Mouse (Mus musculus): Measurements from ENCODE around the gene Il6ra. TPM values are rescaled to one million over a fixed set of nuclear protein-coding genes. Genes with fewer than 3 reads are reported as not detected.
A peak's percentile ranks its signal among the peaks of the same experiment; 100 is the strongest.

Gene Il6ra
- polyA plus RNA-seq, 1 experiment from 2014 or later: 0.39 TPM

DNA sequence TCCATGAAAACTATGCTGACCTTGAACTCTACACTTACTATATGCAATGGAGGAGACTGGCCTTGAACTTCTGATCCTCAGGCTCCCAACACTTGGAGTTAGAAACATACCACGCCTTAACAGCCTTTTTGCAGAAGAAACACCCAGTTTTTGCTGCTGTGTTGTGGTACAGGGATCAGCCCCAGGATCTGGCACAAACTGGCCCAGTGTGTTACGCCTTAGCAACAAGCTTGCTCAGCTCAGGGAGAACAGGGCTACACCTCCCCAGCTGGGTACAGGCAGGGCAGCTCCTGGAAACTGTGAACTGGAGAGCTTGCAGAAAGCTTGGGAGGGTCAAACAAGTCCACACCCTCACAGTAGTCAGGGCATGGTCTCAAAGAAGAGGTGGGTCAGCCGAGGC, 23.5 kb upstream of the Il6ra start:
- Histone ChIP-seq H3K27me3 (ENCODE audit: low read depth, poor library complexity, severe bottlenecking) (no peaks in the 10 kb centered on the region), H3K9me3 (replicated peaks) (peaks cover 5% of the 10 kb centered on the region; the same call in 1 of the 2 replicates), H3K4me1 (no peaks in the 10 kb centered on the region), H3K27ac (replicated peaks) (no peak overlapping the region), H3K36me3 (peaks cover 60% of the 10 kb centered on the region), H3K4me3 (no peak overlapping the region)
- DNase-seq (ENCODE audit: low spot score): no peak
- 94% methylated on average over 3 of the region's 3 CpGs for WGBS

DNA sequence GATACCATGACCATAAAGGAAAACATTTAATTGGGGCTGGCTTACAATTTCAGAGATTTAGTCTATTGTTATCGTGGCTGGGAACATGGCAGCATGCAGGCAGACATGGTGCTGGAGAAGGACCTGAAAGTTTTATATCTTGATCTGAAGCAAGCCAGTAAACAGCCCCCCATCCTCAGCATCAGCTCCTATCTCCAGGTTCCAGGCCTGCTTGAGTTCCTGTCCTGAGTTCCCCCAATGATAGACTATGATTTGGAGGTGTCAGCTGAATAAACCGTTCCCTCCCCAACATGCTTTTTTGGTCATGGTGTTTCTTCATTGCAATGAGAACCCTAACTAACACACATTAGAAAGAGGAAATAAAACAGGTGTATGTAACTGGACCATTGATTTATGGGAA, 19.9 kb upstream of the Il6ra start:
- Histone ChIP-seq H3K4me3 (no peak overlapping the region), H3K27me3 (ENCODE audit: low read depth, poor library complexity, severe bottlenecking) (no peaks in the 10 kb centered on the region), H3K9me3 (replicated peaks) (peaks cover 5% of the 10 kb centered on the region; the same call in 1 of the 2 replicates), H3K36me3 (peaks cover 27% of the 10 kb centered on the region), H3K4me1 (no peaks in the 10 kb centered on the region), H3K27ac (replicated peaks) (no peak overlapping the region)
- WGBS: 93% methylated on average over 2 of the region's 2 CpGs
- no peak for DNase-seq (ENCODE audit: low spot score)

DNA sequence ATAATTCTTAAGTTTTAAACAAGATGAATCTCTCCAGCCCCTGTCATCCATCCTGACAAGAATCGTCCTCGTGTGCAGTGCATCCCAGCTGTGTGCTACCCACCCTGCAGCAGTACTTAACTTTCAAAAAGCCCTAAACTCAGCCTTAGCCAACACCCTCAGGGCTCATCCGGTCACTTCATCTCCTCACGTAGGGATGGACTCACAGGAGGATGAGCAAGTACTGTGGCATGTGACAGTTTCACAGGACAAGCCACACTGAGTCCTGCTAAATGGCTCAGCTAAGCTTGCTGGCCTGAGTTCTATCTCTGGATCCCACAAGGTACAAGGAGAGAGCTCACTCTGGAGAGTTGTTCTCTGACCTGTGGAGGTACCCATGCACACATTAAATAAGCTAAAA, 16.0 kb upstream of the Il6ra start:
- peaks cover 4% of the 10 kb centered on the region; the same call in 1 of the 2 replicates for H3K9me3 ChIP-seq (replicated peaks)
- H3K4me3 ChIP-seq: no peak overlapping the region
- H3K27me3 ChIP-seq (ENCODE audit: low read depth, poor library complexity, severe bottlenecking): no peaks in the 10 kb centered on the region
- no peaks in the 10 kb centered on the region for H3K4me1 ChIP-seq
- WGBS: 79% methylated on average over 4 of the region's 4 CpGs
- DNase-seq (ENCODE audit: low spot score): no peak
- H3K36me3 ChIP-seq: no peaks in the 10 kb centered on the region
- no peak overlapping the region for H3K27ac ChIP-seq (replicated peaks)

DNA sequence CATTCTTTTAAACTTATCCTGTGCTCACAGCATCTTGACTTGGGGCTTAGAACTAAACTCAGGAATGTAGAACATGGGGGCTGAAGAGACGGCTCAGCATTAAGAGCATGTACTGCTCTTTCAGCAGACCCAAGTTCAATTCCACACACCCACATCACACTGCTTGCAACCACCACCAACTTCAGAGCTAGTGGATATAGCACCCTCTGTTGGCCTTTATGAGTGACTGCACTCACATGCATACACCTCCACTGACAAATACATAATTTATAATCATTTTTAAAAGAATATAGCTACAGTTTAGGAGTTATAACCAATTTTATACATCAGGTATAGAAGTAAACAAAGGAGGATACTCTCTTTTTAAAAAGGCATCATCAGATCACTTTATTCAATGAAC, 13.4 kb upstream of the Il6ra start:
- Histone ChIP-seq H3K36me3 (no peaks in the 10 kb centered on the region), H3K9me3 (replicated peaks) (no peaks in the 10 kb centered on the region), H3K4me3 (no peak overlapping the region), H3K27me3 (ENCODE audit: low read depth, poor library complexity, severe bottlenecking) (no peaks in the 10 kb centered on the region), H3K4me1 (no peaks in the 10 kb centered on the region), H3K27ac (replicated peaks) (no peak overlapping the region)
- WGBS: 84% methylated on average over 1 of the region's 1 CpGs
- no peak for DNase-seq (ENCODE audit: low spot score)

DNA sequence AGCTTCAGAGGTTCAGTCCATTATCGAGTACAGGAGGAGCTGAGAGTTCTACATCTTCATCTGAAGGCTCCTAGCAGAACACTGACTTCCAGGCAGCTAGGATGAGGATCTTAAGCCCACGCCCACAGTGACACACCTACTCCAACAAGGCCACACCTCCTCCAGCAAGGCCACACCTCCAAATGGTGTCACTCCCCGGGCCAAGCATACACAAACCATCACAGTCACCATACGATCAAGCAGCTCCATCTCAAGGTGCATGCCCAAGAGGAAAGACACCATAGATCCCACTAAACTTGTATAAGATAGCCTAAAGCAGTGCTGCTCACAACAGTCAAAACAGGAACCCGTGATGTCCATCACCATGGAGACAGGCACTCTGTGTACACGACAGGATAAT, 7.7 kb upstream of the Il6ra start:
- Histone ChIP-seq H3K27ac (replicated peaks) (no peak overlapping the region), H3K27me3 (ENCODE audit: low read depth, poor library complexity, severe bottlenecking) (peaks cover 4% of the 10 kb centered on the region; the same call in 1 of the 2 replicates), H3K9me3 (replicated peaks) (no peaks in the 10 kb centered on the region), H3K4me3 (no peak overlapping the region), H3K4me1 (no peaks in the 10 kb centered on the region), H3K36me3 (no peaks in the 10 kb centered on the region)
- 77% methylated on average over 6 of the region's 6 CpGs for WGBS
- no peak for DNase-seq (ENCODE audit: low spot score)

DNA sequence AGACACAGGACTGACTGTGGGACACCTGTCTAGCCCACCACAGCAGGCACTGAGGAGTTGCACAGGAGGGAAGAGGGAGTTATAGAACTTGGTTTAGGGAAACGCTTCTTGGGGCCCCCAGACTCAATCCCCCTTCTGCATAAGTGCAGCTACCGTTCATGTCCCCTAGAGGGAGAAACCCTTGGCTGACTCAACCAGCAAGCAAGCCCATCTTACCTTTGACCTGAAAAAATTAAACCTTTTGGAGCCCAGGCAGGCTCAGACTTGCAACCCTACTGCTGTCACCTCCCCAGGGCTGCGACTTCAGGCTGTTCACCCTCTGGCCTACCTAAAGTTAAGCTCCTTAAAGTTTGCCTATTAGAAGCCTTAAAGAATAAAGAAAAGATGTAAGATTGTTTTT, 4.4 kb upstream of the Il6ra start:
- H3K36me3 ChIP-seq: no peaks in the 10 kb centered on the region
- H3K4me1 ChIP-seq: peaks cover 14% of the 10 kb centered on the region
- no peaks in the 10 kb centered on the region for H3K9me3 ChIP-seq (replicated peaks)
- H3K27me3 ChIP-seq (ENCODE audit: low read depth, poor library complexity, severe bottlenecking): peaks cover 37% of the 10 kb centered on the region
- no peak overlapping the region for H3K4me3 ChIP-seq
- DNase-seq (ENCODE audit: low spot score): no peak
- H3K27ac ChIP-seq (replicated peaks): no peak overlapping the region
- WGBS: 62% methylated on average over 3 of the region's 3 CpGs

DNA sequence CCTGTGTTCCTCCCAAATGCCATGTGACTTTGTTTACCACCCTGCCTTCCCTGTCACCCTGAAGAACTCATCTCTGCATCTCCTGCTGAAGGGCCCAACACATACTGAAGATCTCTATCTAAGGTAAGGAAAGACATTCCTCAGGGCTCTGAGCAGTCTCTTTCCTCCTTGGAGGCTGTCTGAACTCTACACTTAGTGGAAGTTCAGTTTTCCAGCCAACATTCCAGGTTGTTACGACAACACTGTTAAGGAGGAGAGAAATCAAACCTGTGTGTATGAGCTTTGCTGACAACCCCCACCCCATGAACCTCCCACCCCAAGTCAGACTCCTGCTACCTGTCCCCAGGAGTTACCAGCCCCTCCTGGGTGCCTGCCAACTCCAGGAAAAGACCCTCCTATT, 3.6 kb upstream of the Il6ra start:
- Histone ChIP-seq H3K4me3 (no peak overlapping the region), H3K27me3 (ENCODE audit: low read depth, poor library complexity, severe bottlenecking) (peaks cover 45% of the 10 kb centered on the region), H3K4me1 (peaks cover 17% of the 10 kb centered on the region), H3K9me3 (replicated peaks) (no peaks in the 10 kb centered on the region), H3K27ac (replicated peaks) (no peak overlapping the region), H3K36me3 (no peaks in the 10 kb centered on the region)
- DNase-seq (ENCODE audit: low spot score): no peak
- 92% methylated on average over 1 of the region's 1 CpGs for WGBS

DNA sequence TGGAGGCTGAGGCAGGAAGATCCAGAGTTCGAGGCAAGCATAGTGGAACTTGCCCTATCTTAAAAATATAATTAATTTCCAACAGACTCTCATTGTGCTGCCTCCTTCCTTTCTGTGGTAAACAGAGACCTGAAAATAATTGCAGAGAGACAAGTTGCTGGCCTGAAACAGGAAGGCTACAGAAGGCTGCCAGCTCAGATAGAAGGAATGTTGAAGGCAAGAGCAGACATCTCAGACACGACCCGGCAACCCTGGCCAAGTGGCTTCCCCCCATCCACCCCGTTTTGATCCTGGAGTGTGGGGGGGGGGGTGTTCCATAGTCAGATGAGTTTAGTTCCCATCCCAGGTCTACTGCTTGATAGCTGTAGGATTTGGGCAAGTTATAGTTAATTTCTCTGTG, 1.7 kb upstream of the Il6ra start:
- WGBS: 80% methylated on average over 4 of the region's 4 CpGs
- Histone ChIP-seq H3K27ac (replicated peaks) (no peak overlapping the region), H3K27me3 (ENCODE audit: low read depth, poor library complexity, severe bottlenecking) (peaks cover 57% of the 10 kb centered on the region), H3K9me3 (replicated peaks) (no peaks in the 10 kb centered on the region), H3K4me3 (no peak overlapping the region), H3K36me3 (no peaks in the 10 kb centered on the region), H3K4me1 (peaks cover 21% of the 10 kb centered on the region)
- DNase-seq (ENCODE audit: low spot score): no peak

DNA sequence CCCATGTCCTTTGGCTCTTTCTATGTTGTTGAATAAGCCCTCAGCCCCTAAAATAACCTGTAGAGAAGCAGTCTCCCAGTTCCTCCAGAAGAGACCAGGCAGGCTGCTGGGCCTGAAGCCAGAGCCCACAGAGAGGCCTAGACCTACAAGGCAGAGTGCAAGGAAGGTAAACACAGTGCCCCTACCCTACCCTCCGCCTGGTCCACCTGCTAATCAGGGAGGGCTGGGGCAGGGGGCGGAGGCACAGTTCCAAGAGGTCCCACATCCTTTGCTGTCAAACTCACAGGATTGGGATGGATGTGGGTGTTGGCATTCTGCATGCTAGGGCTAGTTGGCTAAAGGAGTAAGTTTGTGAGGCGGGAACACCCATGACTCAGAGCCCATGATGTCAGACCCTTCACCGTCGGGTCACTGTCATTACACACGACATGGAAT, 871 bp downstream of the Il6ra start:
- H3K4me1 ChIP-seq: peaks cover 23% of the 10 kb centered on the region
- no peak overlapping the region for H3K27ac ChIP-seq (replicated peaks)
- no peaks in the 10 kb centered on the region for H3K36me3 ChIP-seq
- H3K9me3 ChIP-seq (replicated peaks): no peaks in the 10 kb centered on the region
- peak overlapping the region; percentile 60 for H3K4me3 ChIP-seq
- WGBS: 35% methylated on average over 6 of the region's 6 CpGs
- peaks cover 57% of the 10 kb centered on the region for H3K27me3 ChIP-seq (ENCODE audit: low read depth, poor library complexity, severe bottlenecking)
- no peak for DNase-seq (ENCODE audit: low spot score)

DNA sequence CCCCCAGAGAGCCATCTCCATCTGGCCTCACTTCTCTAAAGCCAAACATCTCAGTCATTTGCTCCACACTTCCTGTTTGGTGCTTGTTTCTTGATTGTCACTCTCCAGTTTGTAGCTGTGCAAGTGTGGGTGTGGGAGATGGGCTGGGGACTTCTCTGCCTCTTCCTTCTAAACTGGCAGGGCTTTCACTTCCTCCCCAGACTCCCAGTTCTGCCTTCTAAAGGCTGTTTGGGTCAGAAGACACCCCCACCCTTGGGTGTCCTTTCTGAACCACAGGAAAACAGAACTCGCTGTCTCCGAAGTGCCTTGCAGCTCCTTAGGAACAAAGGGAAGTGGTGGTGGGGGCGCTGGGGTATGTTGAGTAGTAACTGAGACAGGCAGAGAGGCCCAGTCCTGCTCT, 1.8 kb downstream of the Il6ra start:
- peaks cover 23% of the 10 kb centered on the region for H3K4me1 ChIP-seq
- H3K36me3 ChIP-seq: no peaks in the 10 kb centered on the region
- no peak overlapping the region for H3K27ac ChIP-seq (replicated peaks)
- H3K9me3 ChIP-seq (replicated peaks): no peaks in the 10 kb centered on the region
- no peak for DNase-seq (ENCODE audit: low spot score)
- 79% methylated on average over 3 of the region's 3 CpGs for WGBS
- H3K27me3 ChIP-seq (ENCODE audit: low read depth, poor library complexity, severe bottlenecking): peaks cover 57% of the 10 kb centered on the region
- H3K4me3 ChIP-seq: no peak overlapping the region

DNA sequence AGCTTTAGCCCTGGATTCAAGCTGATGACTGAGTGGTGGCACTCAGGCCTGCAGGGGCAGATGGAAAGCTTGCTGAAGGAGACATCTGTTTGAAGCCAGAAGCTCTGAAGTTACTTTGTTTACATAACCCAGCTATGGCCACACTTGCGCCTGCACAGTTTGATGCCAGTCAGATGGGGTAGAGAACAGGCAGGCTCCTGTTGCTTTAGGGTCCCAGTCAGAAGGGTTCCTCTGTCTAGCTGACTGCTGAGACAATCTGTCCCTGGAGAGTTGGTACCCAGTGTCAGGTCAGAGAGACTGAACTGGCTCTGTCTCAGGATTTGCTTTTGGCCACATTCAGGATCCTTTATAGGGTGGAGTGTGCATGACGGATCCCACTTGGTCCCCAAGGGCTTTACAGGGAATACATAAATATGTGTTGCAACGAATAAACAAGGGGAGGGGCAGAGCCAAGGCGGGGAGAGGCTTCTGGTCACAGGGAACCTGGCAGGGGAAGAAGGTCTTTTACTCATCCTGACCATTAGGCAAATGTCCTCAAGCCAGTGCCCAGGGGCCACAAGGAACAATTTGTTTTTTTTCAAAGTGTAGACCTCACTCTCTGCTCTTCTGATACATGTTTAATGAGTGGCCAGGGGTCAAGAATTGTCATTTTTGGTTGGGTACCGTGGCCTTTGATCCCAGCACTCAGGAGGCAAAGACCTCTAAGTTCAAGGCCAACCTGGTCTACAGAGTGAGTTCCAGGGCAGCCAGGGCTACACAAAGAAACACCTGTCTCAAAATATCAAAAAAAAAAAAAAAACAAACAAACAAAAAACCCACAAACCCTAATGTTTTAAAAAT, 3.1 kb downstream of the Il6ra start:
- 63% methylated on average over 5 of the region's 5 CpGs for WGBS
- Histone ChIP-seq H3K9me3 (replicated peaks) (no peaks in the 10 kb centered on the region), H3K36me3 (no peaks in the 10 kb centered on the region), H3K4me1 (peaks cover 23% of the 10 kb centered on the region), H3K27me3 (ENCODE audit: low read depth, poor library complexity, severe bottlenecking) (peaks cover 45% of the 10 kb centered on the region), H3K27ac (replicated peaks) (no peak overlapping the region), H3K4me3 (no peak overlapping the region)
- no peak for DNase-seq (ENCODE audit: low spot score)

DNA sequence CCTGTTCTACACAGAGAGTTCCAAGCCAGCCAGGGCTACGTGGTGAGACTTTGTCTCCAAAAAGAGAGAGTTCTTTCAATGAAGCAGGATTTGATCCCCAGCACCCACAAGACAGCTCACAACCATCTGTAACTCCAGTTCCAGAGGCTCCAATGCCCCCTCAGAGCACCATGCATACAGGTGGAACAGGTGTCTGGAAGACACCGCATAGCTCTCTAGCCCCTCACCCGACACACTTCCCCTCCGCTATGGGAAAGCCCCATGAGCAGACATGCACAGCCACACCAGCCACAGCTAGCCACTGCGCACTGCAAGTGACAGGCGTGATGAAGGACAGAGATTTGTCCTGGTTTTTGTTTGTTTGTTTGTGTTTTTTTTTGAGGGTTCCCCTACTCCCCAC, 4.2 kb downstream of the Il6ra start:
- WGBS: 87% methylated on average over 6 of the region's 6 CpGs
- Histone ChIP-seq H3K27me3 (ENCODE audit: low read depth, poor library complexity, severe bottlenecking) (peaks cover 34% of the 10 kb centered on the region), H3K9me3 (replicated peaks) (no peaks in the 10 kb centered on the region), H3K36me3 (no peaks in the 10 kb centered on the region), H3K27ac (replicated peaks) (no peak overlapping the region), H3K4me3 (no peak overlapping the region), H3K4me1 (peaks cover 23% of the 10 kb centered on the region)
- no peak for DNase-seq (ENCODE audit: low spot score)

DNA sequence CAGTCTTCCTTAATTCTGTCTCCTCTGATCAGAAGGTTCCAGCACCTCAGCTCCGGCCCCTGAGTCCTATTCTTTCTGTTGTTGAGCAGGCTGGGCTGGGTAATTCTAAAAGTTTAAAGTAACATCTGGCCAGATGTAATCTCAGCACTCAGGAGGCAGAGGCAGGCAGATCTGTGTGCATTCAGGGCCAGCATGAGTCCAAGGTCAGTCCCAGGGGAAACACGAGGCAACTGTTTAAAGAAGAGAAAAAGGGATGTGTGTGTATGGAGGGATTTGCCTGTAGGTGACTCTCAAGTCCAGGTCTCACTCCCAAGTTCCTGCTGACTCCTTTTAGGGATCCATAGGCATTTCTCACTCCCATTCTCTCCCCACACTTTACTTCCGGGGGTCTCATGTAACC, 5.2 kb downstream of the Il6ra start:
- DNase-seq (ENCODE audit: low spot score): no peak
- peaks cover 13% of the 10 kb centered on the region for H3K4me1 ChIP-seq
- H3K36me3 ChIP-seq: no peaks in the 10 kb centered on the region
- no peak overlapping the region for H3K27ac ChIP-seq (replicated peaks)
- H3K4me3 ChIP-seq: no peak overlapping the region
- H3K27me3 ChIP-seq (ENCODE audit: low read depth, poor library complexity, severe bottlenecking): peaks cover 24% of the 10 kb centered on the region
- no peaks in the 10 kb centered on the region for H3K9me3 ChIP-seq (replicated peaks)
- 81% methylated on average over 3 of the region's 3 CpGs for WGBS
